Mouse (Mus musculus) heart, adult 9 months (tissue): ENCODE results near the gene Htra2.
A peak's percentile ranks its signal among the peaks of the same experiment; 100 is the strongest.

ENCODE experiments used
- DNase-seq, 2 experiments: peaks; one replicate each; pipeline ENCODE4 v3.0.0; 2022; ENCODE audit warnings: low spot score in 2 of 2

Htra2 gene

GRCm38 (mm10) chr6:83033249-83034185, 21.6 kb downstream of the Htra2 start, which contains the start of the genes Dok1 and Loxl3:
Dok1 (minus strand) TSS chr6:83033471.
Loxl3 (plus strand) TSS chr6:83034173.
- DNase-seq = peak; percentile 76 to 78

- peak; percentile 29 for DNase-seq
Observed at GRCm38 (mm10) chr6:83032769-83033191, 22.3 kb downstream of the Htra2 start.

- no peak for DNase-seq
Observed at GRCm38 (mm10) chr6:83031921-83032590, 23.0 kb downstream of the Htra2 start.

GRCm38 (mm10) chr6:83031111-83031510, 24.0 kb downstream of the Htra2 start:
- no peak for DNase-seq

GRCm38 (mm10) chr6:83029777-83030176, 25.3 kb downstream of the Htra2 start:
- no peak for DNase-seq

DNA sequence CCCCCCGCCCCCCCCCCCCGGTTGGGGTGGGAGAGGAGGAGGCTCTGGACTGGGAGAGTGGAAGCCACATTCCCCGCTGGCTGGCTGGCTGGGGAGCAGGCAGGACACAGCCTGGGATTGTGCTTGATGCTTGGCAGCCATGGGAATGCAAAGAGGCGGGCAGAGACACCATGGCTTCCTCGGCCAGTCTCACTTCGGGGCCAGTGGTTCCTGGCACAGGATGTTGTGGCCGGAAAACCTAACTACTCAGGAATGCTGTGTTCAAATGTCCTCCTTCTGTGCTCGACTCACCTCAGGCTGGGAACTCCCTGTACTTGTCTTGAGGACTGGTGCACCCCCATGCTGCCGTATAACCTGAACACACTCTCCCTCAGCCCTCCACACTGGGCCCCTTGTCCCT, 27.4 kb downstream of the Htra2 start:
- DNase-seq = no peak

DNA sequence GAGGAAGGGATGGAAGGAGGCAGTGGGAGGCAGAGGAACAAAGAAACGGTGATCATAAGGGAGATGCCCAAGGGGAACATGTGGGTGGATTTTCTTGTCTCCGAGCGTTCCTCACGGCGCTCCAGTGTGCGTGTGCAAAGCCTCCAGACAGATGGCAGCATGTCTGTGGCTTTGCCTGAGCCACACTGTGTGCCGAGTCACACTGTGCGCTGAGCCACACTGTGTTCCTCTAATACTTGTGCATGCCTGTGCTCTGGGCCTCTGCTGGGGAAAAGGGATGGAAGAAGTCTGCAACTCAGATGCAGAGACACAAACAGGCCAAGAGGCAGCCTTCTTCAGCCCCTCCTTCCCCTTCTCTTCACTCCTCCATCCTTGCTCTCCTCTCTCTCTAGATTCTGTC, 27.8 kb downstream of the Htra2 start:
- DNase-seq = no peak

- DNase-seq = no peak
Observed at GRCm38 (mm10) chr6:83025221-83025620, 29.9 kb downstream of the Htra2 start.

GRCm38 (mm10) chr6:83024421-83024820, 30.7 kb downstream of the Htra2 start:
- no peak for DNase-seq

- DNase-seq = no peak
Observed at GRCm38 (mm10) chr6:83023786-83024185, 31.3 kb downstream of the Htra2 start.

DNA sequence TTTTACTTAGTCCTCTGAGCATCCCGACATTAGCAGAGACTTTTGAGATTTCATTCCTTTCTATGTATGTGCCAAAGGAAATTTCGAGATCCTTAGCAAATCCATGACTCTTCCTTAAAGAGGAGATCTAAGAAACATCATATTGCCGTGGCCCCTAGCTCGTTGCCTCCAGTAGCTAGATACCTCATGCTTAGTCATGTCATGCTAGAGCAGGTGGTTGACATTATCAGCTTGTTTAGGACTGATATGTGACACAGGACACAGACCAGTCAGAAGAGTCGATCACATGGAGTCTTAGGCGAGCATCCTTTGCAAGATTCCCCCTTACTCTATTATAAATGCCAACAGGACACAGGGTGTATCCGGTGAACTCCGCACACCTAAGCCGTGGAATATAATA, 32.1 kb downstream of the Htra2 start:
- DNase-seq = no peak

GRCm38 (mm10) chr6:83020836-83021593, 34.1 kb downstream of the Htra2 start:
- no peak for DNase-seq

- DNase-seq = no peak
Observed at GRCm38 (mm10) chr6:83020121-83020520, 35.0 kb downstream of the Htra2 start.

DNA sequence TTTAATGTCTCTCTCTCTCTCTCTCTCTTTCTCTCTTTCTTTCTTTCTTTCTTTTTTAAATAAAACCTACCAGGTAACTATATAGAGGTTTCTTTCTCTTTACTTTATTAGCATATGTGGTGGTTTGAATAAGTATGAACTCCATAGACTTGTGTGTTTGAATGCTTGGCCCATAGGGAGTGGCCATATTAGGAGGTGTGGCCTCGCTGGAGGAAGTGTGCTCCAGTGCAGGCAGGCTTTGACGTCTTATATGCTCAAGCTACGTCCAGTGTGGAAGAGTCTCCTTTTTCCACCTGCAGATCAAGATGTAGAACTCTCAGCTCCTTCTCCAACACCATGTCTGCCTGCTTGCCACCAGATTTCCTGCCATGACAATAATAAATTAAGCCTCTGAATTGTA, 36.0 kb downstream of the Htra2 start:
- DNase-seq = no peak

GRCm38 (mm10) chr6:83017190-83017589, 37.9 kb downstream of the Htra2 start:
- DNase-seq = peak; percentile 81 to 86

GRCm38 (mm10) chr6:83015749-83016148, 39.3 kb downstream of the Htra2 start:
- no peak for DNase-seq

DNA sequence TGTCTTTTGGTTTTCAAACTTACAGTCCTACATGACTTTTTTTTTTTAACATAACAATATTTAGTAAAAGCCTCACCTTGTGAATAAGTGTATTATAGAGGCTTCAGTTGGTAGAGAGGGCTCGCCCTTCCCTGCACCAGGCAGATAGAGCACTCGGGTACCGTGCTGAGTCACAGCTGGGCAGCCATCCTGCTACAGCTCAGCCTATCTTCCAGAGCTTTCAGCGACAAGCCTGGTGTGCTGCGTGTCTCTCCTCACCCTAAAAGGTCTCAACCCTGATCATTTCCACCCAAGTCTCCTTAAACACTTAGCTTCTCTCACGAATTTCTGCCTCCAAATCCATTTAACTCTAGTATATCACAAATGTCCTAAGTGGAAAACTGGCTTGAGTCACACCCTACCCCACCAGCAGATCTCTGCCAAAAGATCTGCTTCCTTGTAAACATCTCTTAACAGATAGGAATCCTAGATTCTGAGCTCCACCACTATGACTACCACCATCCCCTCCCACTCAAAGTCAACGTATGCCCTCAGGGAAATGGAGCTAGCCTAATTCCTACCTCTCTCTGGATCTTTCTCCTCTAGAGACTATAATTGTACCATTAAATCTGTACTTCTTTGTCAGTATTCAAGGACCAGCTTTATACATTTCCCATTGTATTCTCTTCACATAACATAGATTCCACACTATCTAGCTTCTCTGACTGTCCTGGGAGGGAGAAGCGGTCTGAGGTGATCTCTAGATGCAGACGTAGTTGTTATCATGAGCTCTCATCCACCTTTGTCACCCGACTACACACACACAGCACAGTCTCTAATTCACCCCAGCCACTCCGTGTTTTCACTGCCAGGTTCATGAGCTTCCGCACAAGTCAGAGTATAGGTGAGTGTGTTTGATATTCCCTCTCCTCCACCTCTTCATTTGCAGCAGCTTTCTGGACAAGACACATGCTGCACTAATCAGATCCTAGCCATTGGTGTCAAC, 40.3 kb downstream of the Htra2 start:
- DNase-seq = no peak

DNA sequence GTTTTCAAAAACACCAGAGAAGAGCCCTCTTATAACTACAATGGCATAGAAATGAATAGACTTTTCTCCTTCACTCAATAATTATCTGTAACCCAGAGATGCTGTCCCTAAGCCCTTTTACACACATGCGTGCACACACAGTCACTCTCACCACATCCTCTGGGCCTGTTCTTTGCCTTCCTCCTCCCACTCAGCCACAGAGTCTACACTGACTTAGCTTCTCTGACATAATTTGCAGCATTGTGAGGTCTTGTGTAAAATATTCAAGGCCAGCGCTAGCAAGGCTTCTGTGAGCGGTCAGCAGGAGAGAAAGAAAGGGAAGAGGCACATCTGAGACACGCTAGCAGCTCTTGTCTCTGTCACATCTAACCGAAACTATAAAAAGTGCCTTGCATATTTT, 41.6 kb downstream of the Htra2 start:
- no peak for DNase-seq

DNA sequence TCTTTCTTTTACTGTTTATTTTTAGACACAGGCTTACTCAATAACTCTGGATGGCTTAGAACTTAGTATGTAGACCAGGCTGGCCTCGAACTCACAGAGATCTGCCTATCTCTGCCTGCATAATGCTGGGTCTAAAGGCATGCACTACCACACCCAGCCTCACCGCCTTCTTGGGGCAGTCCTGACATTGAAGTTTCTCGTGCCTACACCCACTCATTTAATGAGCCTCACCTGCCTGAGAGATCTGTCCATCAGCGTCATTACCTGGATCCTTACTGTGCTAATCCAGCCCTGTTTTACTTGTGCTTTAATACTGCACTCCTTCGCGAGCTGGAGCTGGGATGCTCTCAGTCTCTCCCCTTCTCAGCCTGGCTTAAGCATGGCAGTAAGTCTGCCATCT, 43.3 kb downstream of the Htra2 start:
- no peak for DNase-seq

GRCm38 (mm10) chr6:83011255-83011654, 43.8 kb downstream of the Htra2 start:
- no peak for DNase-seq

DNA sequence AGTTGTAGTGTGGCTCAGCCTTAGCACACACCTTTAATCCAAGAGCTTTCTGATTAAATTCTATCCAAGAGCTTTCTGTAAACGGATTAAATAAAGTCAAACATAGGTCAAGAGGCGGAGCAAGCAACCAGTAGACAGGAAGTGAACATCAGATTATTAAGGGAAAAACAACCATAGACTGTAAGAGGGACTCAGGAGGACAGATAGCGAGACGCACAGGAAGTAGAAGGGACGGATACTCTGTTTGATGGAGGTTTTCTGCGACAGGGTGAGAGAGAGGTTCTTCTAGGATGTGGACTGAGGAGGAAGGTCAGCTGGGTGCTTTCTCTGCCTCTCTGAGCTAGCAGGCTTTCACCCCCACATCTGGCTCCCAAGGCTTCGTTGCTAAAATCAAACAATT, 45.1 kb downstream of the Htra2 start:
- DNase-seq = no peak
